Mouse (Mus musculus) WW6 (cell line): Measurements from ENCODE around the gene Smim20.
A peak's percentile ranks its signal among the peaks of the same experiment; 100 is the strongest.

ENCODE experiments used
- DNase-seq: peaks from one replicate; pipeline ENCODE4 v3.0.0-alpha.2; 2013; ENCODE audit warnings: low read depth, low spot score

Smim20 gene

DNA sequence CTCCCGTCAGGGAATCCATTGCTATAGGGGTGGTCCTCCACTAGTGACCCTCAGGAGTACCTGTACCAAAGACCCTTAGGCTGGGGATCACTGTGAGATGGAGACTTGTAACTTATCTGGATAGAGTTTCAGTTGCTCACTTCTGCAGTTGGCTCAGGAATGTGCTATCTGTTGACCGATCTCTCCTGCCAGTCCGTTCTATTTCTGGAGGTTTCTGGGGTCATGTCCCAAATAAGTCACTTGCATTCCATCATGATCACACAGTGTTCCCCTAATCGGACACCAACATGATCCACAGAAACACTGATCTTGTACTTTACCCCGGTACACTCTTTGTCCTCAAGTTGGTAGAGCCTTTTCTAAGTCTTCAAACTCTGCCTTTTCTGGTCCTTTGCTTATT lies 40.6 kb downstream of the Smim20 start:
- DNase-seq: no peak

DNA sequence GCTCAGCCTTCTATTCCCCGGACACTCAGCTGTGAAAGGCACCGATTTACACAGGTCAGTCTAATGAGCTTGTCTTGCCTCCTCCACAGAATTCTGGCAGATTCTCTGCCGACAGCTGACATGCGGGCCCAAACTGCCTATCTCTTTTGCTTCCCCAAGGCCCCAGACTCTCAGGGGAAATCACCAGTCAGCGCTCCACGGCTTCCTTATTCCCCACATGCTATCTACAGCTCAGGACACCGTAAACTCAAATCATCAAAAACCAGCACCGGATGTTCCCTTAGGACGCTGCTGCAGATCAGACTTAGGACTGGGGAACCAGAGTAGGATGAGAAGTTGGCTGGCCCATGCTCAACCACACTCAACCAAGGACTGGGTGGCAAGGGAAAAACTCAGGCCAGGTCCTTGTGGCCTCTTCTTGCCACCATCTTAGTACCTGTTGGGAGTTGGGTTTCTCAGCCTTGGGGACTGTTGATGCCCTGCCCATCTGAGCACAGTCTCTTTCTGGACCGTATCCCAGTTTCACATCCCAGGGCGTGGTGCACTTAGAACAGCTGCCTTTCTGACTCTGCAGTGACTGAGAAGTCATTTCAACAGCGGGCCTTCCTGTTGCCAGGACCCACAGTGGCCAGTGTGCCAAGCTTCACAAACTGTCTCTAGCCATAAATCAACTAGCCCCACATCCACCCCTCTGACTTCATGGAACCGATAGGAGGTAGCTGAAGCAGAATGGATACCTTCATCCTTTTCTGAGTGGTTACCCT lies 47.7 kb downstream of the Smim20 start:
- no peak for DNase-seq

DNA sequence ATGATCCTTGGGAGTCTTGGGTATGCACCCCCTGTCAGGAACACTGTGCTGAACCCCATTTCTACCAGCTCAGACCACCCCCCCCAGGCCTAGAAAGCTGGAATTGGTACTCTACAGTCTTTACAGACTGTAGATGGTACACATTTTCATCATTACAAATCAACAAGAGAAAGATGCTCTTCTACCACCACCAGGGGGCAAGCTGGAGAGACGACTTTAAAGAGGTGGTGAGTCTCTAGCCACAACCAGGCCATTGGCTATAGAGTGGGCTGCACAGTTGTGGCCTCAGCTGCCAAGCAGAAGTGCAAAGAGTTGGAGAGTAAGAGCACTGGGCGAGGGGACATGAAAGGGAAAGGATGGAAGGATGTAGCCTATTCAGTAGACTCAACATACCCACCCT lies 48.9 kb downstream of the Smim20 start:
- no peak for DNase-seq

DNA sequence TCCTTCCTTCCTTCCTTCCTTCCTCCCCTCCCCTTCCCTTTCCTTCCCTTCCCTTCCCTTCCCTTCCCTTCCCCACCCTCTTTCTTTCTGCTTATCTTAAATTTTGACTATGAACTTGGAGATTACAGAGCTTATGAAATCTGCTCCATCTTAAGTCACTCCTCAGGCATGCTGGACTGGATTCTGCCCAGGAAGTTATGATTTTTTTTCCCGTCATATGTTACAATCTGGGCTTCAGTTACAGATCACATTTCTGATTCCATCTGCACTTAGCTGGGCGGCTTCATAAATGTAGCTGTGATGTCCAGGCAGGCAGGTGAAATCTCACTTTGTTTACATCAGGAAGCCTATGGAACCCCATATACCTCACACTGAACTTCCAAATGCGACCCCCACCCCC lies 50.5 kb downstream of the Smim20 start:
- DNase-seq: no peak

DNA sequence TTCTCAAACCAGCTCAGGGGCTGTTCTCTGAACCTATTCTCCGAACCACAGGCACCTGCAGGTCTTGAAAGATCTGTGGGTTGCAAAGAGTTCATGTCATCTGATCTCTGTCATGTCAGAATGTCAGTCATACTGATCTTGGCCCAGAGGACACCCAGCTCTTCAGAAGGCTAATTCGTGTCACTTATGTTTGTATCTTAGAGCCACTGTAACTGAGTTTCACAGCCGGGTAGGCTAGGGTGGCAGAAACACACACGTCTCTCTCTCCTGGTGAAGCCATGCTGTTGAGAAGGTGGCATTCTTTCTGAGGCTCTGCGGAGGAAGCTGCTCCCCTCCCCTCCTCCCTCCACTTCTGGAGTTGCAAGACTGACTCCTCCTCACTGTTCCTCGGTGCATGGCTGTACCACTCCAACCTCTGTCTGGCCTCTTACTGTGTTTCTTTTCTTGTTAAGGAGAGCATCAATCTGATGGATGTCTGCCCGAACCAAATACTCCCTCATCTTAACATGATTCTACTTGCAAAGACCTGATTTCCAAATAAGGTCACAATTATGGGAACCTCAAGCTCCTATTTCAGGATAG lies 51.1 kb downstream of the Smim20 start:
- DNase-seq: no peak

DNA sequence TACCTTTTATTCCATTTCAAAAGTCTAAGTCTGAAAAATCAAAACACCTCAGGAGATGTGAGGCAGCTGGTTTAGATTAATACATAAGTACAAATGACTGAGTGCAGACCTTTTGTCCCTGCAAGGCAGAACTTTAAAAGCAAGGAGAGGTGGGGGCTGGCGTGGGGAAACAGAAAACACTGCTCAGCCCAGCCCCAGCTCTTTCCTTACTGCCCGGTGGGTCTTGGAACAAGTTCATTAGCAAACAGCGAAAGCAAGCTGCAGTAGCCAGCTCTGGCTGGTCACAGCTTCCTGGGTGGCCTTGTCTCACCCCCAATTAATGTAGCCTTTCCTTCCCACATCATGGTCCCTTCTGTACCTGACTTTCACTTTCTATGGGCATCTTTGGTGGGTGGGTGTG lies 53.4 kb downstream of the Smim20 start:
- no peak for DNase-seq

DNA sequence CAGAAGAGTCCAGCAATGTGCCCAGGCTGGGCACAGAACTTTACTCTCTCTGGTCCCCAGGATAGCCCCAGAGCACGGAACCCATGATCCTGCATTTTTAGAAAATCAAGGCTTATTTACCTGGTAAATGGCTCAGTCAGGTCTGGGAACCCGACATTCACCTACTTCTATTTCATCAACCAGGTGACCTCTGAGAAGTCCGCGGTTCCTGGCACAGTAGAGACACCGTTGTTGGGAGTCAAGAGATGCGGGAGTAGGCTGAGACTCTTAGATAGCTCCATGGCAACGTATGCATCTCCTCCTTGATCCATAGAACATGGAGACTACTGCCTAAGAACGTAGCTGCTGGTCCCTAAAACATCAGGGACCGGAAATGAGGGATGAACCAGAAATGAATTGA lies 55.0 kb downstream of the Smim20 start:
- no peak for DNase-seq

DNA sequence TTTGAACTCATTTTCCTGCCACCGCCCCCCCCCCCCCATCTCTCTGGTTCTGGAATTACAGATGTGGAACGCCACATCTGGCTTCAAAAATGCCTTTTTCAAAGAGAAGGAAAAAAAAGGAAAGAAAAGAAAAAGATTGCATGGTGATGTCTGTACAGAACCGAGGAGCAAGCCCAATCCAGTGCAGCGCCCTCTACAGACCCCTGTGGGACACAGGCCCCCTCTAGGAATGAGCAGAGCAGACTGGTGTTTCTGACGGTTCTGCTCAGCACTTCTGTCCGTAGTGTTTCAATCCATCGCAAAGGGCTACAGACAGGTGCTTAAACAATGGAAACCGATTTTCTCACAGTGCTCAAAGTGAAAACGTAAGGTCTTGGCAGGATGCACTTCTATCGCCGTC lies 55.6 kb downstream of the Smim20 start:
- DNase-seq: no peak

DNA sequence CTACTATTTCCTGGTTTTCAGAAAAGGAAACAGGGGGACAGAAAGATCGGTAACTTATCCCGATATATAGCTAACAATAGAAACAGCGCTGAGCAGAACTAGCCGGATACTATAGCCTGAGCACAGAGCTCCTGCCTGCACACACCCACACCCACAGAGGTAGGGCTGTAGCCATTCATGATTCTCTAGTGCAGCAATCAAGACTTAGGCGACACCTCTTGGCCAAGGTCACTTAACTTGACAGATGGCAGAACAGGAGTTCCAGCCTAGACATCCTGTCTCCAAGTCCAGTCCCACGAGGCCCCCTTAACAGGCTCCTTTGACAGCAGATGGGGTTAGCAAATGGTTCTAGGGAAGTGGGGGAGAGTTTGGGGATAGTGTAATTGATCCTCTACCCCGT lies 56.2 kb downstream of the Smim20 start:
- no peak for DNase-seq

DNA sequence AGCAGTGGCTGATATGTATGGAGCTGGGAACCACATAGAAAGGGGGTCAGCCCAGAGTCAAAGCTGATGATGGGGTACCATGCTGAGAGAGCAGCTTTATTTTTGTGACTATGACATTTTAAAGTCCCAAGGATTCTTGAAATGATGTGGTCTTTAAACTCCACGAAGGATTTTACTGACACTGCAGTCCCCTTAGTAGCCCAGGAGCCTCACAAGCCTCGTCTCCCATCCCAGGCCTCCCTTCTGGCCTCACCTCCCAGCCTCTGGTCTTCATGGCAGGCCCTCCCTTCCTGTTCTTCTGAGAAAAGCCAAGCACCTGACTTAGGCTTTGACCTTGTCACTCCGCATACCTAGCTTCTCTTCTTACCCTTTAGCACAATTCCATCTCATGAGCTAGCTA lies 57.4 kb downstream of the Smim20 start:
- DNase-seq: no peak

DNA sequence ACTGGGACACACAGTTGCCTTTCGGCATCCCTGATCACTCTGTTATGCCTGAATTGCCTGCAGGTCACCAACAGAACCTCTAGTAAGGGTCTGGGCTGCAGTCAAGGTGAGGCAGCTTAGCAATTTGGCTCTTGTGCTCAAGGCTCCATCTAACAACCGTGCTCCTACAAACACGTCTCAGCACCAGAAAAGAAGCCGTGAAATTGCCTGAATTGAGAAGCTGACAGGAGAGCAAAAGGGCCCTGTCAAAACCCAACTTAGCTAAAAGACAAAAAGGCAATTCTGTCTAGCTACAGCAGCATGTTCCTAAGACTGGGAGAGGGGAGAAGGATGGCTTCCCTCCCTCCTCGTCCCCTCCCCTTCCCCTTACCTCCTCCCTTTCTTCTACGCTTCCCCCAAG lies 57.9 kb downstream of the Smim20 start:
- no peak for DNase-seq

DNA sequence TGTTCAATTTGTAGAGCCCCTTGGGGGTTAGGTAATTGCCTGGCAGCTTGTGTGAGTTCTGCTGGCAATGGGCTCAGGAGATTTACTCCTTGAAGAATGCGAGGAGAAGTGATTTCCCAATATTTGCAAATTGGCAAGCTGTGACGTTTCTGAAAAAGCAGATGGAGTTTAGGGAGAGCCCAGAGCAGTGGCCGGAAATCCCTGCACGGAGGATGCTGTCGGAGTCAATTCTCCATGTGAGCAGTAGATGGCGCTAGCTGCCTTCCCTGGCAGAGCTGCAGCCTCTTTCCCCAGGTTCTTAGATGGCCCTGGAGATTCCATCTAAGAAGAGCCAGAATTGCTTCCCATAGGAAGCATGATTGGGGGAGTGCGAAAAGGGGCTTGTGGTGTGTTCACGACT lies 59.1 kb downstream of the Smim20 start:
- DNase-seq: peak; percentile 34

DNA sequence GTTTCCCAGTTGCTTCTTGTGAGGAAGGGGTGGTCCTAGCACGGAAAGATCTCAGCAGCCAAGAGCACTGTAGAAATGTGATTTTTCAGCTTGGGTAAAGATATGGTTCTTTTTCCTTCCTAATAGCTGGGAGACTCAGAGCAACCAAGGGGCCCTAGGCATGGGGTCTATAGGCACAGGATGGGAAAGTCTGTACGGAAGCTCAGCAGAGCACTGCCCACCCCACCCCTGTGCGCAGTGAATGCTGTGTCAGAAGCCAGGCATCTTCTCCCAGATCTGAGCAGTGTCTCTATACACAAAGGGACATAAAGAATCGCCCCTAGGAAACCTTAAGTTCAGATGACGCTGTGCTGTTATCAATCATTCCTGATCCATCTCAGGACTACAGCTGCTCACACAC lies 59.6 kb downstream of the Smim20 start:
- no peak for DNase-seq
